Mouse (Mus musculus) C2C12 (cell line): ENCODE results near the gene Lmntd1. TPM values are rescaled to one million over a fixed set of nuclear protein-coding genes. Genes with fewer than 3 reads are reported as not detected.

ENCODE experiments used
- H3K27me3 ChIP-seq: one replicate; pipeline ENCODE4 v1.6.1; 2011; ENCODE audit not compliant: control insufficient read depth, insufficient read depth, insufficient read length
- H3K36me3 ChIP-seq: one replicate; pipeline ENCODE4 v1.6.1; 2011; ENCODE audit not compliant: control insufficient read depth, insufficient read depth
- H3K4me3 ChIP-seq: one replicate; pipeline ENCODE4 v1.5.1; 2011; ENCODE audit warnings: mild to moderate bottlenecking, control low read depth; ENCODE audit not compliant: poor library complexity, insufficient read depth, severe bottlenecking
- H3K79me2 ChIP-seq: one replicate; pipeline ENCODE4 v1.6.1; 2011; ENCODE audit not compliant: control insufficient read depth, insufficient read depth
- H3K79me3 ChIP-seq: one replicate; pipeline ENCODE4 v1.6.1; 2011; ENCODE audit warnings: low read depth, control low read depth
- H3ac ChIP-seq: one replicate; pipeline ENCODE3; 2011; ENCODE audit warnings: low read depth; ENCODE audit not compliant: control insufficient read depth, insufficient read length
- CEBPB ChIP-seq: IDR thresholded peaks from one replicate; pipeline ENCODE4 v1.6.1; 2011; ENCODE audit warnings: low read depth, mild to moderate bottlenecking, control low read depth, moderate library complexity
- CTCF ChIP-seq: IDR thresholded peaks from one replicate; pipeline ENCODE4 v1.5.1; 2011; ENCODE audit not compliant: control insufficient read depth, insufficient read depth, insufficient read length
- FOSL1 ChIP-seq: IDR thresholded peaks from one replicate; pipeline ENCODE4 v1.8.0; 2011; ENCODE audit warnings: mild to moderate bottlenecking, low read length; ENCODE audit not compliant: poor library complexity, insufficient read depth, severe bottlenecking
- MAX ChIP-seq: IDR thresholded peaks from one replicate; pipeline ENCODE4 v1.6.1; 2011; ENCODE audit warnings: mild to moderate bottlenecking, control low read depth
- MYOD1 ChIP-seq: IDR thresholded peaks from one replicate; pipeline ENCODE4 v1.6.1; 2011; ENCODE audit warnings: low read depth; ENCODE audit not compliant: control insufficient read depth, insufficient read length
- MYOG ChIP-seq: IDR thresholded peaks from one replicate; pipeline ENCODE4 v1.6.1; 2011; ENCODE audit not compliant: control insufficient read depth, insufficient read length; ENCODE audit errors: extremely low read depth
- USF1 ChIP-seq: IDR thresholded peaks from one replicate; pipeline ENCODE4 v1.6.1; 2011; ENCODE audit warnings: low read depth, mild to moderate bottlenecking, control low read depth, moderate library complexity
- polyA plus RNA-seq: library from polyadenylated mRNA; unstranded; fragments of >200 nt; fragmentation: generic; extraction: Trizol; gene quantifications from one replicate; pipeline ENCODE4 v1.2.1, GENCODE M21; 2012; ENCODE audit warnings: missing spikeins

Lmntd1 gene
- polyA plus RNA-seq, 1 experiment, result not detected

DNA sequence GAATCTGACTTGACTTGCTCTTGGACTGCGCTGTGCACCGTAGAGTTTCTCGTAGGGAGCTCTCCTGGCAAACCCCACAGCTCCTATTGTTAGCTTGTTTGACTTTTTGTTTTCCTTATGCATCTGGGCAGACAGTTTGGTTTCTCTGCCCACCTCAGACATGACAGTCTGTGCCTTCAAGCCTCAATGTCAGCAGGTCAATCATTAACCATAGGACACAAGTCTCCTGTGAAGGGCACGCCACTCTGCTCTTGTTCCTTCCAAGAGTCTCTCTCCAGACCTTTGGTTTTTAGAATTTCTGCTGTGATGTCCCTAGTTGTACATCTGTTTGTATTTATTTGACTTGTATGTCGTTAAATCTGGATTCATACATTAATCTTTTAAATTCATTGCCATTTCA is 63.1 kb downstream of the Lmntd1 start:
- Histone ChIP-seq H3K79me3 (no peaks in the 10 kb centered on the region), H3K27me3 (no peaks in the 10 kb centered on the region), H3K4me3 (no peak overlapping the region), H3K36me3 (no peaks in the 10 kb centered on the region), H3ac (no peak overlapping the region), H3K79me2 (no peaks in the 10 kb centered on the region)
- no peak for TF ChIP-seq USF1
- no peak for TF ChIP-seq MAX
- TF ChIP-seq CTCF, result no peak

DNA sequence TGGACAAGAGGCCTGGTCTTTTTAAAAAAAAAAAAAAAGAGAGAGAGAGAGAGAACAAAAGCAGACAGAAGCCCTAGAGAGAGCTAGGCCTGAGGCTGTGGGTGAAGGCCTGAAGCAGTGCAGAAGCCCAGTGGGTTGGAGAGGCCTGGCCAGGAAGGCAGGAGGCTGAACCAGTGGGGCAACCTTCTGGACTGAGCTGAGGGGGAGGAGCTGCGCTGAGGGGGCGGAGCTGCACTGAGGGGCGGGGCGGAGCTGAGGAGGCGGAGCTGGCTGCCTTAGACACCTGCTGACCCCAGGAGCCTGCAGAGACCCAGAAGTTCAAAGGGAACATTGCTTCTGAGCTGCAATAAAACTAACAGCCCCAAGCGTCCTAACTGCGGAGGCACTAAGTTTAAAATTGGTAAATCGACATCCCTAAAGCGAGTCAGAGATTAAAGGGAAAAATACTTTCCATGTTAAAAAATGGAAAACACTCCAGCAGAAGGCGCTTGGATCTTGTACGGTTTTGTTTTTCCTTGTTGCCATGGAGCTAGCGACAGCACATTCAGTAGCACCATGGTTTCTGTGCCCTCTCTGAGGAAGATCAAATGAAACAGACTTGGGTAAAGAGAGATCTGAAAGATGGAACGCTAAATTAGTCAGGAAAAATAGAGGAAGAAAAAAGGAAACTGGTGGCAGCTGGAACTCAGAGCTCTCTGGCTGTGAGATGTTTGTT is 68.0 kb downstream of the Lmntd1 start:
- Histone ChIP-seq H3K27me3 (no peaks in the 10 kb centered on the region), H3K36me3 (no peaks in the 10 kb centered on the region), H3K79me3 (no peaks in the 10 kb centered on the region), H3ac (no peak overlapping the region), H3K79me2 (no peaks in the 10 kb centered on the region), H3K4me3 (no peak overlapping the region)
- no peak for TF ChIP-seq CTCF
- TF ChIP-seq MYOD1, result no peak
- no peak for TF ChIP-seq MAX
- TF ChIP-seq CEBPB, result no peak
- TF ChIP-seq USF1, result no peak
- TF ChIP-seq MYOG, result no peak
- TF ChIP-seq FOSL1, result no peak

GRCm38 (mm10) chr6:145544838-145545237 is 69.3 kb downstream of the Lmntd1 start:
- TF ChIP-seq MYOG (no peak), CEBPB (no peak), USF1 (no peak), MYOD1 (no peak), CTCF (no peak), FOSL1 (no peak), MAX (no peak)
- H3K36me3 ChIP-seq, result no peaks in the 10 kb centered on the region
- no peaks in the 10 kb centered on the region for H3K27me3 ChIP-seq
- H3ac ChIP-seq, result no peak overlapping the region
- H3K79me3 ChIP-seq, result no peaks in the 10 kb centered on the region
- no peak overlapping the region for H3K4me3 ChIP-seq
- H3K79me2 ChIP-seq, result no peaks in the 10 kb centered on the region

- TF ChIP-seq CEBPB (no peak), MAX (no peak), FOSL1 (no peak), CTCF (no peak), MYOD1 (no peak), USF1 (no peak), MYOG (no peak)
- Histone ChIP-seq H3K79me3 (no peaks in the 10 kb centered on the region), H3K79me2 (no peaks in the 10 kb centered on the region), H3K4me3 (no peak overlapping the region), H3K36me3 (no peaks in the 10 kb centered on the region), H3ac (no peak overlapping the region), H3K27me3 (no peaks in the 10 kb centered on the region)
Measured at GRCm38 (mm10) chr6:145544304-145544703, 69.8 kb downstream of the Lmntd1 start.

- H3K4me3 ChIP-seq, result no peak overlapping the region
Measured at GRCm38 (mm10) chr6:145539568-145539859, 74.6 kb downstream of the Lmntd1 start.

GRCm38 (mm10) chr6:145538787-145539567 is 75.1 kb downstream of the Lmntd1 start:
- Histone ChIP-seq H3K4me3 (no peak overlapping the region), H3K36me3 (no peaks in the 10 kb centered on the region), H3K79me3 (no peaks in the 10 kb centered on the region), H3K27me3 (peaks cover 3% of the 10 kb centered on the region), H3ac (no peak overlapping the region), H3K79me2 (no peaks in the 10 kb centered on the region)
- TF ChIP-seq MAX, result no peak

More at GRCm38 (mm10) chr6:145539568-145539859, 74.6 kb downstream of the Lmntd1 start:
- no peaks in the 10 kb centered on the region for H3K36me3 ChIP-seq
- no peaks in the 10 kb centered on the region for H3K79me2 ChIP-seq
- no peaks in the 10 kb centered on the region for H3K27me3 ChIP-seq
- TF ChIP-seq MYOG (no peak), MYOD1 (no peak), FOSL1 (no peak)
- H3ac ChIP-seq, result no peak overlapping the region
- H3K79me3 ChIP-seq, result no peaks in the 10 kb centered on the region
